Mouse (Mus musculus) erythroid progenitor cell, adult 5-6 weeks (primary cell): ENCODE measurements around the gene Gm44. TPM values are rescaled to one million over a fixed set of nuclear protein-coding genes. Genes with fewer than 3 reads are reported as not detected.
"Not testable (repeated sequence)": the region's sequence is repeated elsewhere in the genome, so short reads cannot be mapped to it uniquely, and the experiment has no call there.

ENCODE experiments used
- ATAC-seq: replicated peaks from 2 replicates; pipeline ENCODE4 v1.8.0; 2016; ENCODE audit warnings: moderate number of reproducible peaks, mild to moderate bottlenecking, moderate TSS enrichment, inconsistent platforms; ENCODE audit not compliant: poor library complexity, low FRiP score, severe bottlenecking
- total RNA-seq, 2 experiments: library from RNA; stranded (forward) in 1 of 2; stranded (reverse) in 1 of 2; fragments of 150-400 nt in 1 of 2; fragments of 186-747, 209-891 nt in 1 of 2; gene quantifications; 2 replicates each; pipeline versions ENCODE4 v1.2.3 to v1.2.4; 2015 to 2017; ENCODE audit warnings: low replicate concordance in 2 of 2

Gene Gm44
- total RNA-seq (2015; ENCODE audit: low replicate concordance) (not detected in 2 replicates), total RNA-seq (2017; ENCODE audit: low replicate concordance) (not detected in 2 replicates)

DNA sequence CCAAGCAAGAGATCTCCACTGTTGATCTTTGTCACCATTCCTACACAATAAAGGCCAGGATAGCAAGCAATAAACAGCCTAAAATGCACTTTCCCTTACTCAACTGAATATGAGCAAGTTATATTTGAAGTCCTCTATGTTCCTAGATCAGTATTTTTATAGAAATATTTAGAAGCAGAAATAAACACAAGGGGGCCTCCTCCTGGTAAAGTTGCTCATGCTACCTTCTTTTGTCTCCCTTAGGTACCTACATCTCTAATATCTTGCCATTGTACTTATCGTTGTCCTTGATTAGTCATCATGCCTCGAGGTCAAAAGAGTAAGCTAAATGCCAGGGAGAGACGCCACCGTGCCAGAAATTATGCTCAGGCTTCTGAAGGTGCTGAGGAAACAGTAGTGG is at the start of gene Gm44:
Gene Gm44, plus strand, starts transcription at position 301 of the 400 bp plus-strand sequence.
- ATAC-seq = no peak

DNA sequence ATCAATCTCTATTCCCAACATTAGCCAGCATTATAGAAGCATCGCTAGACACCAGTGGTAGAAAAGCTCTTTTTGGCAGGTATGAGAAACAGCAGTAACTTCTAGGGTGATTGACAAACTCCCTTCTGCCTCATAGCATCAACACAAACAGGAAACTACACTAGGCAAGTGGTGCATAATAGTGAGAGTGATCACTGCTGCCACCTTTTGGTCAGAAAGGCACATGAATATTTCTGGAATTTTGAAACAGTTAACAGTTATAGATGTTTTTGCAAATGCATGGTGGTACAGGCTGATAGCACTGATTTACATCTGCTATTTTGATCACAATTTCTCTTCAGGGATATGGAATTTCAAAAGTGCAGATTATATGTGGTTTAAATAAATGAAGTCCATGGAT is 36.0 kb downstream of the Gm44 start:
- ATAC-seq = no peak

DNA sequence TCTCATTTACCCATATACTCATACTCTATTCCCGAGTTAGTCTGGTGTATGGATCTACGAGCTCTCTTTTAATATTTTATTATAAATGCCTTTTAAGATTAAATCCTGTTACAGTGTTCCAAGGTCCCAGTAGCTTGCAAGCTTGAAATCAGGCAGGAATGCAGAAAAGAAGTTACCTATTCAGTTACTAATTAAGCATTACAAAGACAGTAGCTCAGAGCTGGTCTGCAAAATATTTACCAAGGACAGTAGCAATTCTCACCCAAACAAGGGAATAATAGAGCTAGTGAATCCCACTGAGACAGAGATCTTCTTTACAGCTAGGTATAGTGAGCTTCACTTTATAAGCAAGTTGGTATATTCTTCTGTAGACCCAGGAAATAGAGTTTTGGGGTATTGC is 46.3 kb downstream of the Gm44 start:
- not testable (repeated sequence) for ATAC-seq
